Mouse (Mus musculus) CH12.LX (cell line): ENCODE measurements around the gene Ppp1r9b. TPM values are rescaled to one million over a fixed set of nuclear protein-coding genes. Genes with fewer than 3 reads are reported as not detected.

Source experiments
- DNase-seq: peaks from one replicate; pipeline ENCODE4 v3.0.0-alpha.2; 2013; ENCODE audit errors: extremely low read depth
- H3K27ac ChIP-seq: 2 replicates; pipeline ENCODE4 v1.5.1; 2012; ENCODE audit warnings: low read depth, mild to moderate bottlenecking, control low read depth, moderate library complexity; ENCODE audit not compliant: insufficient read depth
- H3K27me3 ChIP-seq: replicated peaks from 2 replicates; pipeline ENCODE3; 2012; ENCODE audit warnings: inconsistent platforms
- H3K36me3 ChIP-seq, 2 experiments: replicated peaks in 1 of 2; 2 replicates each; pipeline versions ENCODE3 to v1.6.1; 2012; ENCODE audit warnings: inconsistent platforms in 1 of 2, low read length in 1 of 2, mild to moderate bottlenecking in 1 of 2, mixed read lengths in 1 of 2, moderate library complexity in 1 of 2; ENCODE audit not compliant: control insufficient read depth in 1 of 2, insufficient read depth in 1 of 2
- H3K4me1 ChIP-seq, 2 experiments: 2 replicates each; pipeline ENCODE4 v1.6.1; 2012; ENCODE audit warnings: inconsistent platforms in 1 of 2, moderate library complexity in 1 of 2; ENCODE audit not compliant: insufficient read depth in 2 of 2, control insufficient read depth in 1 of 2
- H3K4me2 ChIP-seq: 2 replicates; pipeline ENCODE4 v1.6.1; 2012; ENCODE audit warnings: low read depth, mild to moderate bottlenecking, control low read depth; ENCODE audit not compliant: poor library complexity, insufficient read depth, severe bottlenecking
- H3K4me3 ChIP-seq, 3 experiments: fragments of 150-350 bp in 1 of 3; sonication (generic) in 1 of 3; replicated peaks in 1 of 3; 2 replicates each; pipeline versions ENCODE3 to v1.5.1; 2011 to 2012; ENCODE audit warnings: low read depth in 2 of 3, low read length in 2 of 3, mild to moderate bottlenecking in 2 of 3, moderate library complexity in 2 of 3, control low read depth in 1 of 3, improper control_type of control experiment in 1 of 3, inconsistent platforms in 1 of 3, mixed read lengths in 1 of 3; ENCODE audit not compliant: poor library complexity in 1 of 3
- H3K79me2 ChIP-seq: replicated peaks from 2 replicates; pipeline ENCODE4 v1.6.1; 2012; ENCODE audit warnings: mild to moderate bottlenecking, moderate library complexity; ENCODE audit not compliant: control insufficient read depth, poor library complexity, insufficient read depth, severe bottlenecking; ENCODE audit errors: extremely low read depth
- H3K9ac ChIP-seq: 2 replicates; pipeline ENCODE4 v1.6.1; 2012; ENCODE audit warnings: low read depth, mild to moderate bottlenecking, control low read depth, moderate library complexity; ENCODE audit not compliant: insufficient read depth
- H3K9me3 ChIP-seq: replicated peaks from 2 replicates; pipeline ENCODE3; 2012; ENCODE audit warnings: low read length, inconsistent platforms, mixed read lengths
- BHLHE40 ChIP-seq: IDR thresholded peaks from 2 replicates; pipeline ENCODE4 v1.6.1; 2011; ENCODE audit warnings: mild to moderate bottlenecking, low read depth, low read length, improper control_type of control experiment
- CHD1 ChIP-seq: IDR thresholded peaks from 2 replicates; pipeline ENCODE4 v1.6.1; 2012; ENCODE audit warnings: low read depth, low read length, improper control_type of control experiment, inconsistent platforms
- CHD2 ChIP-seq: IDR thresholded peaks from 2 replicates; pipeline ENCODE4 v1.6.1; 2011; ENCODE audit warnings: low read length, improper control_type of control experiment
- CTCF ChIP-seq, 2 experiments: IDR thresholded peaks in 1 of 2; conservative IDR thresholded peaks in 1 of 2; 2 replicates each; pipeline ENCODE4 v1.5.1; 2011 to 2012; ENCODE audit warnings: low read depth in 2 of 2, low read length in 2 of 2, improper control_type of control experiment in 1 of 2, inconsistent platforms in 1 of 2, mild to moderate bottlenecking in 1 of 2, moderate library complexity in 1 of 2
- E2F4 ChIP-seq: IDR thresholded peaks from 2 replicates; pipeline ENCODE4 v1.6.1; 2011; ENCODE audit warnings: low read depth, low read length, improper control_type of control experiment; ENCODE audit not compliant: insufficient replicate concordance
- ELF1 ChIP-seq: IDR thresholded peaks from 2 replicates; pipeline ENCODE4 v1.6.1; 2014; ENCODE audit warnings: low read depth, mild to moderate bottlenecking, inconsistent platforms, low read length, improper control_type of control experiment
- EP300 ChIP-seq: IDR thresholded peaks from 2 replicates; pipeline ENCODE4 v1.6.1; 2011; ENCODE audit warnings: low read length, improper control_type of control experiment
- ETS1 ChIP-seq: conservative IDR thresholded peaks from 2 replicates; pipeline ENCODE4 v1.6.1; 2012; ENCODE audit warnings: low read depth, mild to moderate bottlenecking, inconsistent platforms, low read length, improper control_type of control experiment, moderate library complexity
- GABPA ChIP-seq: IDR thresholded peaks from 2 replicates; pipeline ENCODE4 v1.6.1; 2012; ENCODE audit warnings: low read depth, low read length, improper control_type of control experiment, inconsistent platforms; ENCODE audit not compliant: insufficient replicate concordance
- HCFC1 ChIP-seq: IDR thresholded peaks from 2 replicates; pipeline ENCODE4 v1.6.1; 2012; ENCODE audit warnings: low read depth, mild to moderate bottlenecking, inconsistent platforms, low read length, improper control_type of control experiment
- IRF4 ChIP-seq: IDR thresholded peaks from 2 replicates; pipeline ENCODE4 v1.6.1; 2014; ENCODE audit warnings: low read depth, mild to moderate bottlenecking, inconsistent platforms, low read length, improper control_type of control experiment
- JUN ChIP-seq: IDR thresholded peaks from 2 replicates; pipeline ENCODE4 v1.6.1; 2011; ENCODE audit warnings: low read depth, mild to moderate bottlenecking, low read length, improper control_type of control experiment, moderate library complexity; ENCODE audit not compliant: insufficient read depth
- JUND ChIP-seq: conservative IDR thresholded peaks from 2 replicates; pipeline ENCODE4 v1.6.1; 2011; ENCODE audit warnings: low read depth, low read length, improper control_type of control experiment
- KAT2A ChIP-seq: IDR thresholded peaks from 2 replicates; pipeline ENCODE4 v1.6.1; 2012; ENCODE audit warnings: low read length, improper control_type of control experiment, inconsistent platforms; ENCODE audit not compliant: insufficient replicate concordance
- MAFK ChIP-seq: IDR thresholded peaks from 2 replicates; pipeline ENCODE4 v1.6.1; 2011; ENCODE audit warnings: low read length, improper control_type of control experiment; ENCODE audit not compliant: insufficient replicate concordance
- MAX ChIP-seq: IDR thresholded peaks from 2 replicates; pipeline ENCODE4 v1.6.1; 2011; ENCODE audit warnings: low read length, improper control_type of control experiment
- MAZ ChIP-seq: IDR thresholded peaks from 2 replicates; pipeline ENCODE4 v1.6.1; 2012; ENCODE audit warnings: low read depth, mild to moderate bottlenecking, inconsistent platforms, low read length, improper control_type of control experiment, moderate library complexity
- MEF2A ChIP-seq: IDR thresholded peaks from 2 replicates; pipeline ENCODE4 v1.6.1; 2014; ENCODE audit warnings: low read depth, mild to moderate bottlenecking, inconsistent platforms, low read length, improper control_type of control experiment, borderline replicate concordance
- MYC ChIP-seq: IDR thresholded peaks from 2 replicates; pipeline ENCODE4 v1.6.1; 2011; ENCODE audit warnings: low read depth, mild to moderate bottlenecking, improper control_type of control experiment, low read length
- NRF1 ChIP-seq: IDR thresholded peaks from 2 replicates; pipeline ENCODE4 v1.6.1; 2014; ENCODE audit warnings: low read depth, mild to moderate bottlenecking, inconsistent platforms, low read length, improper control_type of control experiment, moderate library complexity
- PAX5 ChIP-seq: IDR thresholded peaks from 2 replicates; pipeline ENCODE4 v1.6.1; 2012; ENCODE audit warnings: low read length, inconsistent platforms, mixed read lengths
- POLR2A ChIP-seq: IDR thresholded peaks from 2 replicates; pipeline ENCODE4 v1.6.1; 2011; ENCODE audit warnings: low read depth, mild to moderate bottlenecking, improper control_type of control experiment, low read length
- SIN3A ChIP-seq: IDR thresholded peaks from 2 replicates; pipeline ENCODE4 v1.6.1; 2012; ENCODE audit warnings: low read length, improper control_type of control experiment, inconsistent platforms
- SMC3 ChIP-seq: IDR thresholded peaks from 2 replicates; pipeline ENCODE4 v1.6.1; 2011; ENCODE audit warnings: low read depth, low read length, improper control_type of control experiment
- TBP ChIP-seq: conservative IDR thresholded peaks from 2 replicates; pipeline ENCODE4 v1.6.1; 2011; ENCODE audit warnings: low read depth, low read length, improper control_type of control experiment
- TCF12 ChIP-seq: IDR thresholded peaks from 2 replicates; pipeline ENCODE4 v1.6.1; 2014; ENCODE audit warnings: low read depth, mild to moderate bottlenecking, inconsistent platforms, low read length, improper control_type of control experiment
- UBTF ChIP-seq: IDR thresholded peaks from 2 replicates; pipeline ENCODE4 v1.6.1; 2012; ENCODE audit warnings: low read depth, mild to moderate bottlenecking, inconsistent platforms, low read length, improper control_type of control experiment, moderate library complexity
- USF1 ChIP-seq: IDR thresholded peaks from 2 replicates; pipeline ENCODE4 v1.6.1; 2014; ENCODE audit warnings: low read depth, mild to moderate bottlenecking, inconsistent platforms, low read length, improper control_type of control experiment
- USF2 ChIP-seq: conservative IDR thresholded peaks from 2 replicates; pipeline ENCODE4 v1.6.1; 2011; ENCODE audit warnings: low read depth, low read length, improper control_type of control experiment
- ZMIZ1 ChIP-seq: IDR thresholded peaks from 2 replicates; pipeline ENCODE4 v1.6.1; 2012; ENCODE audit warnings: low read depth, mild to moderate bottlenecking, inconsistent platforms, low read length, improper control_type of control experiment
- dilution Hi-C: fragments of 300-500 bp; cut with MboI; formaldehyde crosslinking; loops from 2 replicates; pipeline ENCODE4 v1.14.3; 2020; ENCODE audit warnings: low sequenced_read_pairs; ENCODE audit not compliant: extremely low pct_unique_long_range_greater_than_20kb, extremely low pct_ligation_motif_present
- in situ Hi-C: fragments of 300-500 bp; cut with MboI; formaldehyde crosslinking; loops from 3 replicates; pipeline ENCODE4 v1.14.3; 2019; ENCODE audit warnings: low sequenced_read_pairs, low pct_ligation_motif_present, low pct_unique_long_range_greater_than_20kb, mixed read lengths
- polyA plus RNA-seq: library from polyadenylated mRNA; unstranded; fragments of >175 nt; gene quantifications from 2 replicates; pipeline ENCODE4 v1.2.1, GENCODE M21; 2012; ENCODE audit warnings: low read depth; ENCODE audit not compliant: insufficient read length
- total RNA-seq, 2 experiments: library from RNA; depleted of rRNA; stranded (reverse); fragments of 300-350 nt in 1 of 2; fragments of >200 nt in 1 of 2; gene quantifications; 2 replicates each; pipeline ENCODE4 v1.2.3; 2012 to 2014

Ppp1r9b gene
- total and polyA plus RNA-seq, 3 experiments: 7.8 to 21.8 (median 21.2) TPM

DNA sequence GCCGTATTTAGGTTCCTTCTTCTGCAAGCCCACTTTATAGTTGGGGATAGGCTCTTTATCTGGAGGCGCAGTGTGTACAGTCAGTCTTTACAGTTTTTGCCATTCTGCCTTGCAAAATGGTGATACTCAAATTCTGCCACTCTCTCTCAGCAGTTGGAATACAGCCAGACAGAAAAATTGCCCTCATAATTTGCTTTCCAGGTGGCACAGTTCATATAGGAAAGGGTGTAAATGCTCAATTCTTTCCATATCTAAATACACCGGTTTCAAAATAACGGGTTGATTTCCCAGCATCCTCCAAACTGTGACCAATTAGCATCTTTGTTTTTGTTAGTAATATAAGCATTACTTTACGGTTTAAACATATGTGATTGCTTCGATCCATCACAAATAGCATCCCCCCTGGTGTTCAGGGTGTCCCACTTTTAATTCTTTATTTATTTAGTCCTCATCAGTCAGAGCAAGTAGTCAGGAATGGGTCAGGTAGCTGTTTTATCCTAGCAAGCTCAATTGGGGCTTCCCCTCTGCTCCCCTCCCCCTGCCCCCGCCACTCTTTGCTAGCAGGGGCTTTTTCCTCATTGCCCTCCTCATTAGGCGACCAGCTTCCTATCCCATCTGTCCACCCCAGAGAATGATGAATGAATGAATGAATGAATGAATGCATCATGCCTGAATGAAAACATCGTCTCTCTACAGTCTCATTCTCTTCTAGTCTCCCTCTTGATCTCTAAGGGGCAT lies 12.5 kb upstream of the Ppp1r9b start:
- no peak for DNase-seq
- TF ChIP-seq SMC3 (no peak), JUN (no peak), MYC (no peak), JUND (no peak), CHD1 (no peak), CHD2 (no peak), TCF12 (no peak), USF1 (no peak), HCFC1 (no peak), ZMIZ1 (no peak), GABPA (no peak), SIN3A (no peak), USF2 (no peak), UBTF (no peak), MAX (no peak), KAT2A (no peak), BHLHE40 (no peak)
- in situ Hi-C loops: no loop called here
- dilution Hi-C loops: no loop called here
- no peaks in the 10 kb centered on the region for H3K79me2 ChIP-seq
- no peaks in the 10 kb centered on the region for H3K36me3 ChIP-seq
- peak overlapping the region; percentile 95 for H3K4me2 ChIP-seq
- H3K9ac ChIP-seq: no peak overlapping the region; the same call in 1 of the 2 replicates
- peaks cover 0 to 13% of the 10 kb centered on the region in 2 experiments; a peak in 3 of 4 replicates for H3K4me1 ChIP-seq
- H3K27ac ChIP-seq: no peak overlapping the region
- H3K9me3 ChIP-seq: no peaks in the 10 kb centered on the region
- H3K4me3 ChIP-seq: peak overlapping the region in 1 of 3 experiments; percentile 18
- H3K27me3 ChIP-seq: peaks cover 70% of the 10 kb centered on the region

GRCm38 (mm10) chr11:94978947-94979346 lies 11.9 kb upstream of the Ppp1r9b start:
- Histone ChIP-seq H3K36me3 (no peaks in the 10 kb centered on the region), H3K4me2 (peak overlapping the region; percentile 95), H3K79me2 (no peaks in the 10 kb centered on the region), H3K27ac (no peak overlapping the region), H3K4me3 (peak overlapping the region; percentile 8 to 33 (median 18)), H3K9me3 (no peaks in the 10 kb centered on the region), H3K27me3 (peaks cover 71% of the 10 kb centered on the region), H3K9ac (peak overlapping the region; percentile 58), H3K4me1 (peaks cover 0 to 13% of the 10 kb centered on the region in 2 experiments; a peak in 3 of 4 replicates)
- DNase-seq: peak; percentile 97
- in situ Hi-C loops (no loop called here), dilution Hi-C loops (no loop called here)
- TF ChIP-seq ELF1 (peak; percentile 84), MAX (peak; percentile 73; the same call in 1 of the 2 replicates), MAFK (no peak), JUN (peak; percentile 36), MEF2A (peak; percentile 83), NRF1 (peak; percentile 98), USF2 (no peak), EP300 (no peak), IRF4 (peak; percentile 84), GABPA (no peak), POLR2A (peak; percentile 77), E2F4 (no peak), TBP (peak; percentile 65; the same call in 1 of the 2 replicates), CHD2 (peak; percentile 90), ETS1 (peak; percentile 64), CHD1 (no peak), USF1 (no peak), MAZ (peak; percentile 98), CTCF (conservative IDR thresholded peaks at IDR 0.05 in 1 of 2, IDR thresholded peaks at IDR 0.05 in 1 of 2; ENCODE audit: low read depth in 2 of 2, low read length in 2 of 2) (peak; percentile 81 to 99), SIN3A (peak; percentile 63; the same call in 1 of the 2 replicates), SMC3 (peak; percentile 99), TCF12 (peak; percentile 87), ZMIZ1 (no peak), PAX5 (no peak), HCFC1 (peak; percentile 76)
